Mouse (Mus musculus) hindlimb bud, embryonic 11.5 days (tissue): ENCODE results near the gene Chrng.
A peak's percentile ranks its signal among the peaks of the same experiment; 100 is the strongest.

Source experiments
- DNase-seq: peaks from one replicate; pipeline ENCODE4 v3.0.0-alpha.2; 2012; ENCODE audit warnings: low read depth, low spot score; ENCODE audit errors: extremely low spot score

The Chrng gene

DNA sequence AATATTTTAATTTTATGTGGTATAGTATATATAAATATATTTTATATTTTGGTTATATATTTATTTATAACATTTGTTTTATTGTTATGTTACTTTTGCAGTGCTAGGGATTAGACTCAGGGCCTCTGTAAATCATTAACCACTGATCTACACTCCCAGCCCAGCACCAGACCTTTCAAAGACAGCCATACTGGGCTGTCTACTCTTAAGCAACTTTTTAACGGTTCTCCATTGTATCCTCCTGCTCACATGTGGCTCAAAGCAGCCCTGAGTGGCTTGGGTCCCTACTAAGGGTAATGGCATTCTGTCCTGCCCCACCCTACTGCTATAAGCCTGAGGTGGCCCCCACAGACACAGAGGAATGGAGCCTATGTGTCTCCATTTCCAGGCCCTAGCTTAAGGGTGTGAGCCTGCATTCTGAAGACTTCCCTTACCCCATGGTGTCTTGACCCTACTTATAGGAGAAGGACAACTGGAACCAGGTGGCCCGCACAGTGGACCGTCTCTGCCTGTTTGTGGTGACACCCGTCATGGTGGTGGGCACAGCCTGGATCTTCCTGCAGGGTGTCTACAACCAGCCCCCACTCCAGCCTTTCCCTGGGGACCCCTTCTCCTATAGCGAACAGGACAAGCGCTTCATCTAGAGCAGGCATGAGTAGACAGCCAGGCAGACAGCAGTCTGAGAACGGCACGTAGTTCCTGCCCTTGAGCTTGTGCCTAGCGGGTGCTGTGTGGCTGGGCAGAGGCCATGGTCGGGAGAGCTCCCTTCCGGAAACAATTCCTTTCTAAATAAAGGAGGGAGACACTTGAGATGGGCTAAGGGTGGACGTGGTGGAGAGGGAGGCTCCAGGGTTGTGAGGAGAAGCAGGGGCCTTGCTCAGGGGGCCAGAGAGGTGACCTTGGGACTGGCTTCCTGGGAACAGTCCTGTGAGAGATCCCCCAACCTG is 6.1 kb upstream of the Chrng start:
- no peak for DNase-seq

DNA sequence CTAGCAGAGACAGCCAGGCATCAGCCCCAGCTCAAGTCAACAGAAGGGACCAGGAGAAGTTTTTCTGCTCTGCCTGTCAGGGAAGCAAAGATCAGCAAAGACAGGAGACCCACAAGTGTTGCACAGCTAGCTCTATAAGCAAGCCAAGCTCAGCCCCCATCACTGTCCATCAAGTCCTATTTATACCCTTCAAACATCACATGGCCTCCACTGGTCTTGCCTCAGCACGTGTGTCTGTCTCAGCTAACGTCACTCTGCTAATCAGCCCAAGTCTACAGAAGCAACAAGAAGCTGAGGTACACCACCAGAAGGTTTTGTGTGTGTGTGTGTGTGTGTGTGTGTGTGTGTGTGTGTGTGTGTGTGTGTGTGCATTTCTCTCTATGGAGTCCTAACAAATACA is 3.6 kb upstream of the Chrng start:
- DNase-seq: no peak

DNA sequence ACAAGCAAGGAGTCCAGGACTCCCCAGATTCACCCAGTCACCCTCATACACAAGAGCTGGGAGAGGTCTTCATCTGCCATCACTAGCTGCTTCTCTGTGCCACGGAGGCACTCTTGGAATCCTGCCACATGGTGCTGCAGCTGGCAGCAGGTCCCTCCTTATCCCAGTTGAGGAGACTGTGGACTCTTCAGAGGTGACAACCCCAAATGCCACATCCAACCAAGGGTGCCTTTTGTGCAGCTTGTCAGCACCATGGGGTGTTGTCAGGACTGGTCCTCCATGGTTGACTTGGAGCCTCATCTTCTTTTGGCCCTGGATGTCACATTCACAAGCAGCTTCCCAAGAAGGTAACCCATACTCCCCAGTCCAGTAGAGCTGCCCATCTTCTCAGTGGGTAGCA is 2.6 kb upstream of the Chrng start:
- no peak for DNase-seq

DNA sequence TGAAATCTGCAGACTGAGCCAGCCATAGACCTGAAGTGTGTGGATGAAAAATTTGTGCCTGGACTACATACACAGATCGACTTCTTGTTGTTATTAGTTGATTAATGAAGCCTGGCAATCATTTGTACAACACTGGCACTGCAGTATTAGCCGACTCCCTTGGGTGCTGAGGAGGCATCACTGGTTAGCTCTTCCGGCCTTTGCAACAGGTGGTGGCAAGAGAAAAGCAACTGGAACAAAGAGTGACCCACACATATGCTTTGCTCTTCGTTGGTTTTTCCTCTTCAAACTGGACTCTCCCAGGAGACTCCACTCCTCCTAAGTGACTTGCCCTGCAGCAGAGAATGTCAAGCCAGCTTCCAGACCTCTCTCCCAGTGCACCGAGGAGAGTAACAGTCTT is 678 bp upstream of the Chrng start:
- no peak for DNase-seq

DNA sequence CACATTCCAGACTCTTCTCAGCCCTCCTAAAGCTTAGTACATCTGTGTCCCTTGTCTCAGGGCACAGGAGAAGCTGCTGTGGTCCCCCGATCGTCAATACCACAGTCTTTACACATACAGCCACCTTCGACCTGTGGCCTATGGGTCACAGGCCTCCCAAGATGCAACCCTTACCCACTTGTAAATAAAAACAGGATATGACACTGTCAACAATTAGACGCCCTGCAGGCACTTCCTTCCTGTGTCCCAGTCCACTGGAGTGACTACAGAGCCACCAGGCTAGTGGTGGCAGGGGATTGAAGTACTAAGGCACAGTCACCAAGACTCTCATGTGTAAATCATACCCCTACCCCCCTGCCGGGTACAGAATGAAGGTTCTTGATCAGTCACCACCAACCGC is 581 bp downstream of the Chrng start:
- DNase-seq: no peak

DNA sequence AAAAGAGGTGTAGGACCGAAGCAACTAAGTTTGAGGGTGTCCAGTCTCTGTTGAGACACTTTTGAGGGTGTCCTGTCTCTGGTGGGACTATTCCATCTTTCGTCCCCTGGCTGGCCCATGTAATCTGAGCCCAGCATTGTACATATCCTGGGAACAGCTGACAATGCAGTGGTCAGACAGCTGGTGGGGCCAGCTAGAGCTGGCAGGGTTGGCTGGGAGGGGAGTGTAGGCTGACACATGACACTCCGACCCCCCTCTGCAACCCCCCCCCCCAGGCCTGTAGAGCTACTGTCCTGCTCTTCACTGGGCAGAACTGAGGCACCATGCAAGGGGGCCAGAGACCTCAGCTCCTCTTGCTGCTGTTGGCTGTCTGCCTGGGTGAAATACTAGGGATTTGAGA is 1.0 kb downstream of the Chrng start:
- DNase-seq: no peak

DNA sequence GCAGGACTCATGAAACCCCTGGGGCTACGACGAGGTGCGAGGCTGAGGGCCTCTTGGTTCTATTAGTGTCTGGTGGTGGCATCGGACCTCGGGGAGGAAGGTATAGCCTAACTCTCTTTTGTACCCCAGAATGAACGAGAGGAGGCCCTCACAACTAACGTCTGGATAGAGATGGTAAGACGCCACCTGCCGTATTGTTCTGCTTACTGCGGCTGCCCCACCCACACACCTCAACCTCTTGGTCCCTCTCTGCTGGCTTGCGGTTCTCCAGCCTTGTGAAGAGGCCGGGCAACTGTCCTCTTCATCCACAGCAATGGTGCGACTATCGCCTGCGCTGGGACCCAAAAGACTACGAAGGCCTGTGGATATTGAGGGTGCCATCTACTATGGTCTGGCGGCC is 1.9 kb downstream of the Chrng start:
- DNase-seq: no peak

DNA sequence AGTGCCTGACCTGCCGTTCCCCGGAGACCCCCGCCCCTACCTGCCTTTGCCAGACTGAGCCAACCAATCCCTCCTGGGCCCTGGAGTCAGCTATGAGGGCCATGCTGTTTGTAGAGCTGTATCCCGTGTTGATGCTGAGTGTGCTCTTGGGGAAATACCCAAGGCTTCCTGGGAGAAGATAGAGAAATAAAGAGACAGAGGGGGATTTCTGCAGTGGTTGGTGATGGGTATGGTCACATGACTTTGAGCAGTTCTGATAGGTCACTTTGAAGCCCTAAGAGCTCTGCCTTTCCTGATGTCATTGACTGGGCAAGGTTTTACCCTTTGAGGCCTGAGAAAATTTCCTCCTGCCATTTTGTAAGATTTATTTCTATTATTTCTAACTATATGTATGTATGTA is 7.0 kb downstream of the Chrng start:
- DNase-seq: no peak

DNA sequence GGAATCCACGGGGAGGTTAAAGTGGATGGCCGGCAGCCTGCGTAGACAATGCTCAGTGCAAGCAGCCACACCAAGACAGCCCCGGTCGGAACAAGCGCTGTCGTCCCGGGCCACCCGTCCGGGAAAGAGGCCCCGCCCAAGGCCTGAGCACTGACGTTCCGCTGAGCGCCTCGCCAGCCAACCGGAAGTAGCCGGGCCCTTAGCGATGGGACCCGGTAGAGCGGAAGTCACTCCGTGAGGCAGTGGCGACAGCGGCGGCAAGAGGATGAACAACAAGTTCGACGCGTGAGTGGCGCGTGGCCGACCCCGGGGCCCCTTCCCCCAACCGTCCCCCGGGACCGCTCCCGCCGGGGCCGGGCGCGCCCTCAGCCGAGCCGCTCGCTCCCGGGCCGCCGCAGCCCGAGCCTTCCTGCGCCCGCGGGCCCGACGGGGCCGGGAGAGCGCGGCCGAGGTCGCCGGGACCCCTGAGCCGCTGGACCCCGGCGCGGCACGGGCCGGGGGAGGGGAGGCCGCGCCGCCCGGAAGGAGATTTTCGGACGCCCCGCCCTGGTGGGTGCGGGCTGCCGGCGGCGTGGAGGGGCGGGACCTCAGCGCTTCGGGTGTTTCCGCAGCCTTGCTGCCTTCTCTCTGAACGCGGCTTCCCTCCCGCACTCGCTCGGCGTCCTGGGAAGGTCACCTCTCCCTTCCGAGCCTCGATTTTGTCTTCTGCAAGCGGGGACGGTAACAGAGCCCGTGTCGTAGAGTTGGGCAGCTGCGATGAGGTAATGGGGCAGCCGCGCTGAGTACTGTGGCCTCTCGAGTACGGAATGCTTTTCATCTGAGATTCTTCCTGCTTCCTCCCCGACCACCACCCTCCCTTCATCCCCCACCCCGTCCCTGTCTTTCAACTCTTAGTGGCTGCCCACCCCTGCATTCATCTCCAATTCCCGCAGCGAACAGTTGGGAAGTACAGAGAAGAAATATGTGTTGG is 9.6 kb downstream of the Chrng start, which contains the start of gene Eif4e2:
Gene Eif4e2 (plus strand): TSS at position 180 of the 970 bp plus-strand sequence.
- peak; percentile 76 for DNase-seq

DNA sequence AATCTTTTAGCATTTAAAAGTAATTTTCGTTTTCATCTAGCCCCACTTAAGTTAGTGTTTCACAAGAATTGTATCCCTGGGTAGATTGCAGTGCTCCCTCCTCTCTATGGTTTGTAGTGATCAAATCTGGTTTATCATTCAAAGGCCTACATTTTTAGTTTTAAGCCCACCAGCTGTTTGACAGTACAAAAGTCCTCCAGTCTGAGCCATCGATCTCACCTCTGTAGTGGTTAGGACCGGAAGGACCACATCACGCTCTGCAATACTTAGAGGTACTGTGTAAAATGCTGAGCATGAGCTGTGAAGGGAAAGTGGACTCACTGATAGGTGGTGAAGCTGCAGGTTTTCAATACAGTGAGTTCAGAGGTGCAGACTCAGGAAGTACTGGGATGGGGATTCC is 10.3 kb downstream of the Chrng start:
- no peak for DNase-seq

DNA sequence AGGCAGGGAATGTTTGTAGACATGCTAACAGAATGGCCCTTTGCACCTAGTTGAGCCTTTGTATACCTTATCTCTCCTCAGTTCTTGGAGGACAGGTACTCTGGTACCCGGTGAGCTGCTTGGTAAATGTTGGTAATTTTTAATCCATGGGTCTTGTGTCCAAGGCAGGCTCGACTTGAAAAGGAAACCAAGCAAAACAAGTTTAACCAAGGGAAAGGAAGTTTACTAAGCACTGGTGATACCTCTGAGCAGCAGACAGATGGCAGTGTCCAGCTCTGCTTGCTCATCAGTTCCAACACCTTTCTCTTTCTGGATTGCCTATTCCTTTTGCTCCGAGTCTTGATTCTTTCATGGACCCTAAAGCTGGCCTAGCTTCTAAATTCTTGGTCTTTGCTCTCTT is 13.5 kb downstream of the Chrng start:
- DNase-seq: no peak

DNA sequence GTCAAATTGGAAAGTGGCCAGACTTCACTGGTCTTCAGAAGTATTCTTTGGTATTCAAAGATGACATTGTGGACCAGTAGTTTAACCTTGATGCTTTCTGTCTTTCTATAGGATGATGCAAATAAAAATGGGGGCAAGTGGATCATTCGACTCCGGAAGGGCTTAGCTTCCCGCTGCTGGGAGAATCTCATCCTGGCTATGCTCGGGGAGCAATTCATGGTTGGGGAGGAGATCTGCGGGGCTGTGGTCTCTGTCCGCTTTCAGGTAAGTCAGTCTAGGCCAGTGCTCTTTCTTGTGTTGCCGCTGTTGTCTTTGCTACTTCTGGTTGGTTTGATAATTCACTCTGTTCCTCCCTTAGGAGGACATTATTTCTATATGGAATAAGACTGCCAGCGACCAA is 21.3 kb downstream of the Chrng start:
- DNase-seq: no peak

DNA sequence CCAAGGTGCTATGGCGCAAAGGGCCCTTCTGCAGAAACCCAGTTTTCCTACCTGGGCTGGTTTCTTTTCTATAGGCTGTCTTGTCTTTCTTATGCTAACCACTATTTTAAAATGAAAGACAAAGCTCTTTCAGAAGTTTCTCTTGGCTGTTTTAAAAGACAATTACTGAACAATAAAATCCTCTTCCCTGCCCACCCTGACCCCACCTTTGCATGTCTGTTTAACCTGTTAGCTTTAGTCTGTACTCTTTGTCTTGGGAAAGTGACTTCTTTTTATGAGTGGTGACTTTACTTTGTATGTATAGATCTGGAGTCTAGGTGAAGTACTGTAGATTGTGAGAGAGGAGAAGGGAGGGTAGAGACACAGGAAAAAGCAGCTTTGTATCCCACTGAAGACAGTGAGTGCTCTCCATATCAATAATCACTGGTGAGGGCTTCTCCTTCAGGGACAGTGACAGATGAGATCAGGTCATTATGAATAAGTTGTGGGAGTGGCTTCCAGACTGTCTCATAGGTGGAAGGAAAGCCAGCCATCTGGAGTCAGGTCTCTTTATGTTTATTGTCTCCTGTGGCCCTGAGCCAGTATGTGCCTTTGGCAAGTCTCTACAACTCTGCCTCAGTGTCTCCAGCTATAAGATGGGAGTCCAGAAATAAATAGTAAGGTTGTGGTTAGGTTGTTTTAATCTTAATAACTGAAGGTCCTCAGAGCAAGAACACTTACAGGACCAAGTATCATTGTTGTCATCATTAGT is 22.1 kb downstream of the Chrng start:
- no peak for DNase-seq

DNA sequence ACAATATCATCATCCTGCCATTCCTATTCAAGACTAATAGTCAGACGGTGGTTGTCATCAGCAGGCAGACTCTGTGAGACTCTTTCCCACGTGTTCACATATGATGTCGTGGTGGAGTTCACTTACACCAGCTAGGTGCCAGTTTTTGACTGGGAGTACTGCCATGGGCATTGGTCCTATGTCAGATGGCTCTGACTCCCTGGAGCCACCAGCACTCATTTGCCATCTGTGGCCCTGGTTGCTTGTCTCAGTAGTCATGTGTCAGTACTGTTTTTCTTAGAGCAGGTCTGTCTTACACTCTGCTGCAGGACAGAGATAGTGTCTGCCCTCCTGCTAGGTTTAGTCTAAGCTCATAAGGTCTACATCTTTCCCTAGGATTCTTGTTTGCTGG is 22.7 kb downstream of the Chrng start:
- no peak for DNase-seq

DNA sequence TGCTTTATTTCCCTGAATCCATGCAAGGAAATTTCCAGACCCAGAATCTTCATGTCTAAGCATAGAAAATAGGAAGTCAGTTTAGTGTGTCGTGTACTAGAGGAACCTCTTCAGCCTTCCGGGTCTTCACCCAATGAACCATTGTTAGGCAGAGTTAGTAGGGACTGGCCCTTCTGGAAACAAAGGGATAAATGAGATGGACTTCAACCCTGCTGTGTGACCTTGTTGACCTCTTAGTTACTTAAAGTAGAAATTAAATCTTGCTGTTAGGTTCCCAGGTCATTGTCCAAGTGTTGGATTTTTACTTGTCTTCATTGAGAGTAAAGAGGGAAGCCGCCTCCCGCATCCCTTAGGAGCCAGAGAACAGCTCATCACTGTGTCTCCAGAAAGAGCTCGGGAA is 26.1 kb downstream of the Chrng start:
- no peak for DNase-seq

DNA sequence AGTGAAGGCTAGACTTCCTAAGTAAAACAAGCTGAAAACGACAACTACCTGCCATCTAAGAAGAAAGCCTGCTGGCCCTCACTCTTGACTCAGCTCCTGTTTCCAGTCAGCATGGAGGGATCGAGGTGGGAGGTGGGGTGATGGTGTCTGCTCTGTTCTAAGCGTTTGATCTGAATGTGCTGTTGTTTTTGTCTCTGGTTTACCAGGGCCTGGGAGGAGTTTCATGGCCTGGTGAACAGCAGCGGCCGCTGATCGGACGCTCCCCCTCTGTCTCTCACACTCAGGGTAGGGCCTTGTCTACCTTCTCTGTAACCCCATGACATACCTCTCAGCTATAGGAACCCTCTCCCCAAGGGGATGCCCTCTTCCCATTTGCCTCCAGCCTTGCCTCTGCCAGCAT is 27.7 kb downstream of the Chrng start:
- no peak for DNase-seq

DNA sequence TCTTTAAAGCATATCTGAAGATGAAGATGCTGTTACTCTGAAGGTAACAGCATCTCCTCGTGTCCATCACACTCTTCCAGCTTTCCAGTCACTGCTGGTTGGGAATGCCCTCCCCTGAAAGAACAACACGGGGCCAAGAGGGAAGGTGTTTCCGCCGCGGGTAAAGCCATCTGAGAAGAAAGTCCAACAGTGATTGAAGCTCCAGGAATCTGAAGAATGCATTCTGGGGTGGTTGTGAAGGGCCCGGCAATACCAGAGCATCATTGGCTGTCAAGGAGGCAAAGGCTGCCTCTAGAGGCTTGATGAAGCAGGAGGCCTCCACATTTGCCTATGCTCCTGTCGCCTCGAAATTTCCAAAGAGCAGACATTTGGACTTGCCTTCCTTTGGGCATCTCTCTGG is 34.6 kb downstream of the Chrng start:
- DNase-seq: no peak

DNA sequence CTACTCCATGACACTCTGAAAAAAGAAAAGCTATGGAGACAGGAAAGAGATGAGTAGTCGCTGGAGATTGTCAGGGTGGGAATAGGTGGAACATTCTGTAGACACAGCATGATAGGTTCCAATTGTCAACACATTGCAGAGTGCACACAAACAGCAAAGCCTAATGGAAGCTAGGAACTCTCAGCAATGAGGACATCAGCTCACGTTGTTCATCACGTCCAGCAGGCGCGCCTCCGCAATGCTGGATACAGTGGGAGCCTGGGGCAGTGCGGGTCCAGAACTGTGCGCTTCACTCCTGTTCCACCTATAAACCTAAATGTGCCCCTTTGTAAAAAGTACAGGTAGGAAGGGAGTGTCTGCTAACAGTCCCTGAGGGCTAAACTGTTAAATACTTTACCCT is 38.6 kb downstream of the Chrng start:
- no peak for DNase-seq

DNA sequence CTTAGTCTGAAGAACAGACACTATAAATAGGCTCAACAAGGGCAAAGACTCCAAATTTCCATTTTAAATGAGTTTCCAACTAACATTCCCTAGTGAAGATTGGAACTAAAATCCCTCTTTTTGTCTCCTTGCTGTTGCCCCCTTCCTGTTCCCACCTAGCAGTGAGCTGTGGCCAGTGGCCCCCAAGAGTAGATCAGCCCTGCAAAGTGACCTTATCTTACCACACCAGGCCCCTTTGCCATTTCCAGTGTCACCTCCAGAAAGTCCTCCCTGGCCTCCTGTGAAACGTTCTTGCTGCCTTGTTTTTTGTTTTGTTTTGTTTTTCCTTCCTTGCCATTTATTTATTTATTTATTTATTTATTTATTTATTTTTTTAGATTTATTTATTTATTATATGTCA is 41.0 kb downstream of the Chrng start:
- no peak for DNase-seq

DNA sequence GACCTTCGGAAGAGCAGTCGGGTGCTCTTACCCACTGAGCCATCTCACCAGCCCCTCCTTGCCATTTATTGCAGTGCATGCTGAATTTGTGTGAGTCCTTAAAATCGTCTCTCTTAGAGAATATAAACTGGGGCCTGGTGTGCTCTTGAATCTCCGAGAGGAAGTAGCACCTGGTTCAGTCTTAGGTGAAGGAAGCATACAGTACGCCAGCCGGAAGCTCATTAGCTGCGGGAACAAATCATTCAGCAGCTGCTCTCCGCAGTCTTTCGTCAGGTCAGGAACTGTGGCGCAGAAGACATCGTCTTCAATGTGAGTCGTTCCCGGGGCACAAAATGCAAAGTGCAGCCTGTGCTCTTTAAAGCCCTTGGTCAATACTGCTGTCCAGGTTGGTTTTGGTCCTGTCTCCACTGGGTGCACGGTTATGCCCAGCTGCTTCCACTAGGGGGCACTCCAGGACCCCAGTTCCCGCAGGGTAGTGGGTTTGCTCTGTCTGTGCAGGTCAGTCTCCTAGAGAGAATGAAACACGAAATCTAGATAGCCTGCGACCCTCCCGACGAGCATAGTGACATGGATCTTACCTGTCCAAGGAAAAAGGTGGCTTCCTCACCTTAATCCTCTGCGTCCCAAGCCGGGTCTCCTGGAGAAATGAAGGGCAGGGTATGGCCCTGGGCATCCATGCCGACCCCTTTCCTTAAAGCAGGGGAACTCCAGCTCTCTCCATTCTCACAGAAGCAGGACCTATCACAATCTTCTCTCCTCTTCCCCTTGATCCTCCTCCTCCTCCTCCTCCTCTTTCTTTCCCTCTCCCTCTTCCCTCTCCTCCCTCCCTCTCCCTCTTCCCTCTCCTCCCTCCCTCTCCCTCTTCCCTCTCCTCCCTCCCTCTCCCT is 41.7 kb downstream of the Chrng start:
- no peak for DNase-seq
